Mouse (Mus musculus): ENCODE data around the gene Slc25a10. TPM values are rescaled to one million over a fixed set of nuclear protein-coding genes. Genes with fewer than 3 reads are reported as not detected.
"Not testable (repeated sequence)": the region's sequence is repeated elsewhere in the genome, so short reads cannot be mapped to it uniquely, and the experiment has no call there.

The Slc25a10 gene
- polyA plus RNA-seq, 1 experiment from 2014 or later: 37.7 TPM

GRCm38 (mm10) chr11:120501701-120502100 is 10.1 kb downstream of the Slc25a10 start:
- Histone ChIP-seq H3K27ac (no peak overlapping the region), H3K9me3 (replicated peaks) (no peaks in the 10 kb centered on the region), H3K4me2 (replicated peaks) (no peak overlapping the region), H3K4me1 (no peaks in the 10 kb centered on the region), H3K36me3 (peaks cover 28% of the 10 kb centered on the region), H3K9ac (no peak overlapping the region), H3K27me3 (no peaks in the 10 kb centered on the region), H3K4me3 (no peak overlapping the region)
- ATAC-seq (ENCODE audit: low FRiP score): no peak
- WGBS: 88% methylated on average over 4 of the region's 4 CpGs

- Histone ChIP-seq H3K27me3 (no peaks in the 10 kb centered on the region), H3K36me3 (no peaks in the 10 kb centered on the region), H3K4me3 (no peak overlapping the region), H3K27ac (no peak overlapping the region), H3K4me2 (replicated peaks) (no peak overlapping the region), H3K4me1 (0 out of 2 replicates have a peak, but pooled peaks cover 2% of the 10 kb centered on the region), H3K9ac (no peak overlapping the region), H3K9me3 (replicated peaks) (no peaks in the 10 kb centered on the region)
- 83% methylated on average over 3 of the region's 3 CpGs for WGBS
- no peak for ATAC-seq (ENCODE audit: low FRiP score)
Observed at GRCm38 (mm10) chr11:120505661-120506060, 14.0 kb downstream of the Slc25a10 start.

GRCm38 (mm10) chr11:120506899-120507298 is 15.3 kb downstream of the Slc25a10 start:
- Histone ChIP-seq H3K9ac (no peak overlapping the region), H3K27ac (no peak overlapping the region), H3K4me3 (no peak overlapping the region), H3K4me2 (replicated peaks) (no peak overlapping the region), H3K9me3 (replicated peaks) (no peaks in the 10 kb centered on the region), H3K27me3 (peaks cover 4% of the 10 kb centered on the region; the same call in 1 of the 2 replicates), H3K4me1 (0 out of 2 replicates have a peak, but pooled peaks cover 4% of the 10 kb centered on the region), H3K36me3 (no peaks in the 10 kb centered on the region)
- ATAC-seq (ENCODE audit: low FRiP score): no peak
- 69% methylated on average over 4 of the region's 4 CpGs for WGBS

- peaks cover 4% of the 10 kb centered on the region; the same call in 1 of the 2 replicates for H3K27me3 ChIP-seq
- no peaks in the 10 kb centered on the region for H3K36me3 ChIP-seq
- no peak overlapping the region for H3K27ac ChIP-seq
- no peak overlapping the region for H3K4me3 ChIP-seq
- 77% methylated on average over 13 of the region's 13 CpGs for WGBS
- no peak for ATAC-seq (ENCODE audit: low FRiP score)
- no peak overlapping the region for H3K4me2 ChIP-seq (replicated peaks)
- no peaks in the 10 kb centered on the region for H3K9me3 ChIP-seq (replicated peaks)
- 0 out of 2 replicates have a peak, but pooled peaks cover 4% of the 10 kb centered on the region for H3K4me1 ChIP-seq
- no peak overlapping the region for H3K9ac ChIP-seq
Observed at GRCm38 (mm10) chr11:120507611-120508289, 16.1 kb downstream of the Slc25a10 start.

- peaks cover 4% of the 10 kb centered on the region; the same call in 1 of the 2 replicates for H3K27me3 ChIP-seq
- peaks cover 6% of the 10 kb centered on the region; the same call in 1 of the 2 replicates for H3K4me1 ChIP-seq
- no peak overlapping the region for H3K9ac ChIP-seq
- no peaks in the 10 kb centered on the region for H3K9me3 ChIP-seq (replicated peaks)
- H3K36me3 ChIP-seq: no peaks in the 10 kb centered on the region
- H3K27ac ChIP-seq: no peak overlapping the region
- no peak overlapping the region for H3K4me2 ChIP-seq (replicated peaks)
- WGBS: 84% methylated on average over 9 of the region's 9 CpGs
- no peak overlapping the region for H3K4me3 ChIP-seq
- no peak for ATAC-seq (ENCODE audit: low FRiP score)
Observed at GRCm38 (mm10) chr11:120508290-120508870, 16.7 kb downstream of the Slc25a10 start.

DNA sequence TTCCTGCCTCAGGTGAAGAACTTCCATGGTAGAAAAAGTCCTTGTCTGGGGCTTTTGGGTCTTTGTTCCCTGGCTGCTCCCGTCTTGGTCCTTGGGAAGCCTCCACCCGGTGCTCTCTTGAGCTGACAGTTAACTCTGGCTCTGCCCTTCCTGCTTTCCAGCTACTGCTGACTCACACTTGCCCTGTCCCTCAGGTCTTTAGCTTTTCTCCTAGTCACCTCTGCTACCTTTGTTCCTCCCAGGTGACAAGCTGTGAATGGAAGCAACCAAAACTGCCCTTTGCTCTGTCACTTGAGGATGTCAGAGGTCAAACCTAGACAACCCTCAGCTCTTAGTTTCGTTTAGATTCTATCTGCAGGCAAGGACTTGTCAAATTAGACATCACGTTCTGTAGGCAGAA is 18.3 kb downstream of the Slc25a10 start:
- Histone ChIP-seq H3K4me3 (no peak overlapping the region), H3K4me2 (replicated peaks) (no peak overlapping the region), H3K27me3 (peaks cover 4% of the 10 kb centered on the region; the same call in 1 of the 2 replicates), H3K9ac (no peak overlapping the region), H3K9me3 (replicated peaks) (no peaks in the 10 kb centered on the region), H3K36me3 (no peaks in the 10 kb centered on the region), H3K4me1 (peaks cover 6% of the 10 kb centered on the region; the same call in 1 of the 2 replicates), H3K27ac (no peak overlapping the region)
- no peak for ATAC-seq (ENCODE audit: low FRiP score)
- 46% methylated on average over 4 of the region's 4 CpGs for WGBS

- no peaks in the 10 kb centered on the region for H3K9me3 ChIP-seq (replicated peaks)
- peaks cover 6% of the 10 kb centered on the region; the same call in 1 of the 2 replicates for H3K4me1 ChIP-seq
- no peak overlapping the region for H3K9ac ChIP-seq
- H3K27me3 ChIP-seq: peaks cover 4% of the 10 kb centered on the region; the same call in 1 of the 2 replicates
- no peak overlapping the region for H3K4me3 ChIP-seq
- H3K36me3 ChIP-seq: no peaks in the 10 kb centered on the region
- H3K27ac ChIP-seq: no peak overlapping the region
- ATAC-seq (ENCODE audit: low FRiP score): no peak
- peak overlapping the region; percentile 42 for H3K4me2 ChIP-seq (replicated peaks)
- 8% methylated on average over 16 of the region's 16 CpGs for WGBS
Observed at GRCm38 (mm10) chr11:120510375-120511030, 18.9 kb downstream of the Slc25a10 start.

GRCm38 (mm10) chr11:120512790-120513453 is 21.3 kb downstream of the Slc25a10 start:
- no peaks in the 10 kb centered on the region for H3K9me3 ChIP-seq (replicated peaks)
- no peak overlapping the region for H3K4me2 ChIP-seq (replicated peaks)
- no peaks in the 10 kb centered on the region for H3K36me3 ChIP-seq
- H3K4me1 ChIP-seq: peaks cover 7% of the 10 kb centered on the region
- H3K27ac ChIP-seq: no peak overlapping the region
- no peak for ATAC-seq (ENCODE audit: low FRiP score)
- H3K9ac ChIP-seq: no peak overlapping the region
- WGBS: 32% methylated on average over 6 of the region's 6 CpGs
- peaks cover 8% of the 10 kb centered on the region; the same call in 1 of the 2 replicates for H3K27me3 ChIP-seq
- H3K4me3 ChIP-seq: no peak overlapping the region

- not testable (repeated sequence) for H3K9ac ChIP-seq; H3K4me1 ChIP-seq; H3K27me3 ChIP-seq; H3K36me3 ChIP-seq; H3K27ac ChIP-seq; H3K4me3 ChIP-seq; H3K4me2 ChIP-seq (replicated peaks); ATAC-seq (ENCODE audit: low FRiP score); H3K9me3 ChIP-seq (replicated peaks)
- 94% methylated on average over 2 of the region's 2 CpGs for WGBS
Observed at GRCm38 (mm10) chr11:120514262-120514661, 22.6 kb downstream of the Slc25a10 start.

DNA sequence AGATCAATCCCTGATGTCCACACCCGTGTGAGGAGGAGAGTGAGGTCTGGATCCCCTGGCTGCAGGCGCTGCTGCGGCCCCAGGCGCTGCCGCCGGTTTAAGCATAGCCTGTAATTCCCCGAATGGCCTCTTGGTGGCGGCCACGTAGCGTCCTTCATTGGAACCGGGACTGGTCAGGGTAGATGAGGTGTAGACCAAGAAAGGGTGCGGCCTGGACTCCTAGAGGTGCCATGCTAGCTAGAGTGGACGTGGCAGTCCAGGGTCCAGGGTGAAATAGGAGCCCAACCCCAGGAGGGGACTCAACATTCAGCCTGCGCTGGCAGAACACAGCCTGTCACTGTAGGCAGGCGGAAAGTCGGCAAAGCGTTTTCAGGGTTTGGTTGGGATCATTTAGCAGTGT is 24.0 kb downstream of the Slc25a10 start:
- ATAC-seq (ENCODE audit: low FRiP score): 0 out of 2 replicates have a peak, but pooled peaks have one; percentile 38
- H3K4me1 ChIP-seq: peaks cover 8% of the 10 kb centered on the region
- H3K36me3 ChIP-seq: no peaks in the 10 kb centered on the region
- H3K4me2 ChIP-seq (replicated peaks): no peak overlapping the region
- no peaks in the 10 kb centered on the region for H3K9me3 ChIP-seq (replicated peaks)
- 17% methylated on average over 17 of the region's 17 CpGs for WGBS
- H3K4me3 ChIP-seq: no peak overlapping the region
- H3K9ac ChIP-seq: no peak overlapping the region
- no peak overlapping the region for H3K27ac ChIP-seq
- peaks cover 8% of the 10 kb centered on the region; the same call in 1 of the 2 replicates for H3K27me3 ChIP-seq

GRCm38 (mm10) chr11:120517147-120517546 is 25.5 kb downstream of the Slc25a10 start:
- ATAC-seq (ENCODE audit: low FRiP score): no peak
- peaks cover 5% of the 10 kb centered on the region for H3K4me1 ChIP-seq
- no peak overlapping the region for H3K27ac ChIP-seq
- WGBS: 83% methylated on average over 4 of the region's 4 CpGs
- no peaks in the 10 kb centered on the region for H3K9me3 ChIP-seq (replicated peaks)
- 0 out of 2 replicates have a peak, but pooled peaks cover 4% of the 10 kb centered on the region for H3K27me3 ChIP-seq
- no peaks in the 10 kb centered on the region for H3K36me3 ChIP-seq
- H3K4me3 ChIP-seq: no peak overlapping the region
- no peak overlapping the region for H3K9ac ChIP-seq
- no peak overlapping the region for H3K4me2 ChIP-seq (replicated peaks)

DNA sequence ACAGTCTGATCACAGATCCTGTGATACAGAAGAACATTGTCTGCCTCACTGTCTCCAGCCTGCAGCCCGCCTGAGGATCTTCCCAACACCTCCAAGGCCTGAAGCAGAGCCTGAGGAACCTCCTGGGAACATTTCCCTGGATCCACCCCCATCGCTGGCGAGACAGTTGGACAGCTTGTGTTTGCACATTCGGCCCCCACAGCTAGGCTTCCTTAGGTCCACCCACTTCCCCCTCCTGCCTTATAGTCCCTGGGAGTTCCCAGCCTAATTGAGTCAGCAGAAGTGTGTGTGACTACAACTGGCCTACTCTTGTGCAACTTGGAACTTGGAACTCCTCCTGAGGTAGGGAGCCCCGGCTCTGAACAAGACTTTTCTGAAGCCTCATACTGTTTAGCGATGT is 26.4 kb downstream of the Slc25a10 start:
- Histone ChIP-seq H3K9ac (no peak overlapping the region), H3K4me1 (peaks cover 5% of the 10 kb centered on the region), H3K27ac (no peak overlapping the region), H3K9me3 (replicated peaks) (no peaks in the 10 kb centered on the region), H3K4me2 (replicated peaks) (no peak overlapping the region), H3K27me3 (0 out of 2 replicates have a peak, but pooled peaks cover 4% of the 10 kb centered on the region), H3K36me3 (no peaks in the 10 kb centered on the region), H3K4me3 (no peak overlapping the region)
- WGBS: 67% methylated on average over 6 of the region's 6 CpGs
- ATAC-seq (ENCODE audit: low FRiP score): no peak
